Mouse (Mus musculus) left cerebral cortex, postnatal 36 days (tissue): ENCODE results near the gene Ikbke. TPM values are rescaled to one million over a fixed set of nuclear protein-coding genes. Genes with fewer than 3 reads are reported as not detected.
A peak's percentile ranks its signal among the peaks of the same experiment; 100 is the strongest.

Experiments used
- DNase-seq, 2 experiments: peaks; one replicate each; pipeline ENCODE4 v3.0.0; 2021 to 2022; ENCODE audit warnings: low spot score in 2 of 2, mixed read lengths in 1 of 2
- intact Hi-C: fragments of 180-260 bp; cut with DNase I; formaldehyde crosslinking; loops from one replicate; pipeline ENCODE4 v1.15.1; 2025
- total RNA-seq, 2 experiments: library from RNA; stranded (reverse); gene quantifications; 2 replicates each; pipeline ENCODE4 v1.2.3; 2021

Ikbke gene
- total RNA-seq, 2 experiments from 2014 or later: 0.69 to 2.5 TPM

DNA sequence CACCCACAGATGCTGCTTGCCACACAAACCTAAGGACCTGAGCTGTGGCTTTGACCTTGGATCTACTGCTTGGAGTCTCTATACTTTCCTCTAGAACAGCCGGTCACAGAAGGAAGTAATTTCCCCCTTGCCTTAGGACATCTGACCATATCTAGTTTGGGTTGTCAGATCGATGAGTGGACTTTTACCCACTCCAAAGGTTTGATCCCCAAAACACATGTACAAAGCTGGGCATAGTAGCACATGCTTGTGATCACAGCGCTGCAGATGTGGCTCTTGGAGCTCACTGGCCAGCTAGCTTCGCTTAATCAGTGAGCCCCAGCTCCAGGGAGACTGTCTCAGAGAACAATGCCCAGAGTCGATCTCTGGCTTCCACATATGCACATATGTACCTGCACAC, 71.3 kb downstream of the Ikbke start:
- no peak for DNase-seq
- intact Hi-C loops: no loop called here

DNA sequence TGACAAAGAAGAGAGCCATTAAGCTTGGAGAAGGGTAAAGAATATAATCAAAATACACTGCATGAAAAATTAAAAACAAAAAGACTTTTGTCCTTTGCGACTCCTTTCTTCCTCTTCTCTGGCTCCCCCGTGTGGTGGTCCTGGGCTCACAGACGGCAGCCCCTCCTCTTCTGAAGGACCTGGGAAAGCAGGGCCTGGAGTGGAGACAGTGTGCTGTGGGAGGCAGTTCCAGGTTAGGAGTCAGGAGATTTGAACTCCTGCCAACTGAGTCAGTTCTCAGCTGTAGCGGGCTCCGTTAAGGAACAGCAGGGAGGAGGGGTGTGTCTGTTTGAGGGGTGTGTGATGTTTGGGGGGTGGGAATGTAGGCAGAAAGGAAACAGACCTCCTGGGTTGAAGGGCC, 71.9 kb downstream of the Ikbke start:
- intact Hi-C loops: no loop called here

DNA sequence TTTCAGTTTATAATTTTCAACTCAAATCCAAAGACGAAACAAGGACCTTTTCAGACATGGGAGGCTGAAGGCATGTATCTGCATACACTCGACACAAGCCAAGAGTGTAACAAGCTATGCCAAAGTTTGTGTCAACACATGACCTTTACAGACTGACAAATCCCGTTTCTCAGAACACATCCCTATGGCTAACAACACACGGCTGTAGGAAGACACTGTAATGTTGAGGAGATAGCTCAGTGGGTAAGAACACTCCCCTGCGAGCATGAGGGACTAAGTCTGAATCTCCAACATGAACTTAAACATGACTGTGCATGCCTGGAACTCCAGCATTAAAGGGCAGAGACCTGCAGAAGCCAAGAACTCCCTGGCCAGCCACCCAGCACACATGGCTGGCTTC, 73.1 kb downstream of the Ikbke start:
- no peak for DNase-seq
- intact Hi-C loops: no loop called here

More for the DNA sequence above, 71.9 kb downstream of the Ikbke start:
- DNase-seq: peak in 1 of 2 experiments; percentile 41

DNA sequence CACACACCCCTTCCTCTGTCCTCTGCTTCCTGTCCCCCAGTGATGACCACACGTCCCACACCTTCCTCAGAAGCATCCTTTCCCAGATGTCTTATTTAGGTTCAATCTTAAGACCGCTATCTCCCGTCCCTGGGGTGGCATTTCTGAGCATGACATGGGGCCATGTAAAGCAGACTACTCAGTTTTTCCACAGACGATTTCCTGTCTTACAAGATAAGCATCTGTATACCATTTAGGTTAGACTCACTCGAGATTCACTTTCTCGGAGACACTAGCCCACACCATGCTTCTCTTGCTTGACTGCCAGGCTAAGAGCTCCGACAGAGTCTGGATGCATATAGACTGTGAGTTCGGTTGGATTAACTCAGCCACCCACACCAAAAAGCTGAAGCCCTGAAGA, 74.9 kb downstream of the Ikbke start:
- intact Hi-C loops: no loop called here
- DNase-seq: no peak

Other genes with a start within 250 kb of the Ikbke start
- 10 to 100 TPM; 26.3 to 30.7 TPM for gene Mapkapk2, start 181.8 kb downstream of the Ikbke start, total RNA-seq
- gene Dyrk3, start 141.3 kb downstream of the Ikbke start, total RNA-seq: 10 to 100 TPM in 1 of 2 experiments, 1 to 10 TPM in 1; 8.1 to 14.0 TPM
- 10 to 100 TPM; 31.6 to 38.6 TPM for gene Eif2d, start 126.4 kb downstream of the Ikbke start, total RNA-seq
- gene Rassf5, start 34.3 kb downstream of the Ikbke start, total RNA-seq: 10 to 100 TPM; 24.6 to 31.7 TPM
- 10 to 100 TPM; 60.7 to 98.2 TPM for gene Srgap2, start 247.7 kb upstream of the Ikbke start, total RNA-seq
- 1 to 10 TPM; 1.3 to 1.5 TPM for gene Fam72a, start 248.3 kb upstream of the Ikbke start, total RNA-seq